Mouse (Mus musculus) fibroblast of lung, adult 2 months (primary cell): ENCODE results near the gene Mki67.

Experiments used
- DNase-seq: peaks from one replicate; pipeline ENCODE4 v3.0.0-alpha.2; 2011; ENCODE audit warnings: low read depth

The Mki67 gene

GRCm38 (mm10) chr7:135715642-135716444, at the start of gene Mki67:
TSS of gene Mki67 (minus strand) at chr7:135716361.
- no peak for DNase-seq

- DNase-seq, result no peak
Observed at GRCm38 (mm10) chr7:135763311-135763710, 47.1 kb upstream of the Mki67 start.

GRCm38 (mm10) chr7:135758754-135759510, 42.8 kb upstream of the Mki67 start:
- no peak for DNase-seq

GRCm38 (mm10) chr7:135758171-135758570, 42.0 kb upstream of the Mki67 start:
- no peak for DNase-seq

- DNase-seq, result no peak
Observed at GRCm38 (mm10) chr7:135756984-135757586, 40.9 kb upstream of the Mki67 start.

GRCm38 (mm10) chr7:135748986-135749385, 32.8 kb upstream of the Mki67 start:
- DNase-seq, result peak; percentile 63

- no peak for DNase-seq
Observed at GRCm38 (mm10) chr7:135747072-135747471, 30.9 kb upstream of the Mki67 start.

GRCm38 (mm10) chr7:135746528-135746927, 30.4 kb upstream of the Mki67 start:
- DNase-seq, result no peak

- DNase-seq, result no peak
Observed at GRCm38 (mm10) chr7:135745091-135745490, 28.9 kb upstream of the Mki67 start.

- DNase-seq, result no peak
Observed at GRCm38 (mm10) chr7:135740453-135740852, 24.3 kb upstream of the Mki67 start.

GRCm38 (mm10) chr7:135736581-135736886, 20.4 kb upstream of the Mki67 start:
- DNase-seq, result no peak

GRCm38 (mm10) chr7:135735691-135736580, 19.8 kb upstream of the Mki67 start:
- DNase-seq, result peak; percentile 71

GRCm38 (mm10) chr7:135734911-135735646, 18.9 kb upstream of the Mki67 start:
- DNase-seq, result no peak

- no peak for DNase-seq
Observed at GRCm38 (mm10) chr7:135734379-135734778, 18.2 kb upstream of the Mki67 start.

- peak; percentile 69 for DNase-seq
Observed at GRCm38 (mm10) chr7:135728038-135728437, 11.9 kb upstream of the Mki67 start.

GRCm38 (mm10) chr7:135726707-135727106, 10.5 kb upstream of the Mki67 start:
- no peak for DNase-seq

- no peak for DNase-seq
Observed at GRCm38 (mm10) chr7:135723672-135724341, 7.6 kb upstream of the Mki67 start.

- DNase-seq, result no peak
Observed at GRCm38 (mm10) chr7:135722011-135722838, 6.1 kb upstream of the Mki67 start.

GRCm38 (mm10) chr7:135721436-135721992, 5.4 kb upstream of the Mki67 start:
- DNase-seq, result no peak
